Mouse (Mus musculus) forebrain, embryonic 14.5 days (tissue): ENCODE measurements around the gene Zbtb8b. TPM values are rescaled to one million over a fixed set of nuclear protein-coding genes. Genes with fewer than 3 reads are reported as not detected.
"Not testable (repeated sequence)": the region's sequence is repeated elsewhere in the genome, so short reads cannot be mapped to it uniquely, and the experiment has no call there.

Experiments
- ATAC-seq: fragments of 200-750 bp; cut with Nextera tagmentation; 2 replicates; pipeline ENCODE4 v1.8.0; 2017; ENCODE audit warnings: mild to moderate bottlenecking, moderate library complexity
- DNase-seq: peaks from one replicate; pipeline ENCODE4 v3.0.0-alpha.2; 2015; ENCODE audit warnings: low spot score
- H3K27ac ChIP-seq: fragments of 300-500 bp; sonication (generic); 2 replicates; pipeline ENCODE4 v1.5.1; 2014; ENCODE audit warnings: low read depth, mild to moderate bottlenecking, control low read depth, low read length, moderate library complexity
- H3K27me3 ChIP-seq: fragments of 300-500 bp; sonication (generic); replicated peaks from 2 replicates; pipeline ENCODE4 v1.6.1; 2014; ENCODE audit warnings: low read length, control low read depth, mixed read lengths; ENCODE audit not compliant: control insufficient read depth, insufficient read depth
- H3K36me3 ChIP-seq: fragments of 300-500 bp; sonication (generic); 2 replicates; pipeline ENCODE4 v1.6.1; 2014; ENCODE audit warnings: low read length, control low read depth; ENCODE audit not compliant: control insufficient read depth, insufficient read depth
- H3K4me1 ChIP-seq: fragments of 300-500 bp; sonication (generic); 2 replicates; pipeline ENCODE4 v1.6.1; 2014; ENCODE audit warnings: antibody characterized with exemption, low read length, control low read depth; ENCODE audit not compliant: control insufficient read depth, insufficient read depth
- H3K4me2 ChIP-seq: fragments of 300-500 bp; sonication (generic); 2 replicates; pipeline ENCODE4 v1.6.1; 2014; ENCODE audit warnings: mild to moderate bottlenecking, control low read depth, low read length
- H3K4me3 ChIP-seq: fragments of 300-500 bp; sonication (generic); 2 replicates; pipeline ENCODE4 v1.5.1; 2014; ENCODE audit warnings: low read depth, low read length, control low read depth
- H3K9ac ChIP-seq: fragments of 300-500 bp; sonication (generic); 2 replicates; pipeline ENCODE4 v1.6.1; 2014; ENCODE audit warnings: mild to moderate bottlenecking, low read length, control low read depth, moderate library complexity
- H3K9me3 ChIP-seq: fragments of 300-500 bp; sonication (generic); replicated peaks from 2 replicates; pipeline ENCODE4 v1.6.1; 2016; ENCODE audit warnings: low read length, control low read depth, mixed read lengths; ENCODE audit not compliant: control insufficient read depth
- WGBS: fragments of 180-500 bp; shearing (Covaris S2); extraction: QIAGEN DNeasy Blood & Tissue Kit; methylation state at CpG from one replicate; pipeline ENCODE4 v1.1.7; 2014; 5-methylcytosine and 5-hydroxymethylcytosine counted together
- polyA plus RNA-seq: library from polyadenylated mRNA; unstranded; fragments of >200 nt; fragmentation: Nextera tagmentation; extraction: Ambion mirVana; gene quantifications from 2 replicates; pipeline ENCODE4 v1.2.1, GENCODE M21; 2014

Gene Zbtb8b
- polyA plus RNA-seq, 1 experiment from 2014 or later, result 6.5 TPM

- Histone ChIP-seq H3K4me2 (no peak overlapping the region), H3K9ac (no peak overlapping the region), H3K4me3 (no peak overlapping the region), H3K36me3 (no peaks in the 10 kb centered on the region), H3K27me3 (no peaks in the 10 kb centered on the region; the same call in 1 of the 2 replicates), H3K4me1 (no peaks in the 10 kb centered on the region), H3K27ac (no peak overlapping the region), H3K9me3 (no peaks in the 10 kb centered on the region)
- DNase-seq (no peak), ATAC-seq (no peak)
- 86% methylated on average over 8 of the region's 8 CpGs for WGBS
Observed at GRCm38 (mm10) chr4:129447360-129447759, 6.7 kb upstream of the Zbtb8b start.

GRCm38 (mm10) chr4:129441145-129441544 lies 492 bp upstream of the Zbtb8b start:
- ATAC-seq (no peak), DNase-seq (no peak)
- Histone ChIP-seq H3K36me3 (no peaks in the 10 kb centered on the region), H3K27ac (no peak overlapping the region), H3K4me2 (peak overlapping the region; percentile 59), H3K27me3 (peaks cover 23% of the 10 kb centered on the region), H3K9me3 (no peaks in the 10 kb centered on the region), H3K4me1 (0 out of 2 replicates have a peak, but pooled peaks cover 3% of the 10 kb centered on the region), H3K4me3 (peak overlapping the region; percentile 42; the same call in 1 of the 2 replicates), H3K9ac (no peak overlapping the region)
- WGBS, result 28% methylated on average over 6 of the region's 6 CpGs

GRCm38 (mm10) chr4:129418321-129418720 lies 22.3 kb downstream of the Zbtb8b start:
- H3K9me3 ChIP-seq, result no peaks in the 10 kb centered on the region
- ATAC-seq (no peak), DNase-seq (no peak)
- H3K4me1 ChIP-seq, result no peaks in the 10 kb centered on the region
- H3K27ac ChIP-seq, result no peak overlapping the region
- WGBS, result 78% methylated on average over 5 of the region's 5 CpGs
- H3K27me3 ChIP-seq, result no peaks in the 10 kb centered on the region
- H3K4me2 ChIP-seq, result no peak overlapping the region
- no peaks in the 10 kb centered on the region for H3K36me3 ChIP-seq
- no peak overlapping the region for H3K9ac ChIP-seq
- H3K4me3 ChIP-seq, result no peak overlapping the region

- H3K27ac ChIP-seq, result no peak overlapping the region
- WGBS, result 88% methylated on average over 5 of the region's 5 CpGs
- ATAC-seq, result no peak
Observed at GRCm38 (mm10) chr4:129416478-129416877, 24.2 kb downstream of the Zbtb8b start.

GRCm38 (mm10) chr4:129415892-129416291 lies 24.8 kb downstream of the Zbtb8b start:
- DNase-seq (no peak), ATAC-seq (no peak)
- H3K4me2 ChIP-seq, result no peak overlapping the region
- H3K4me1 ChIP-seq, result no peaks in the 10 kb centered on the region
- H3K4me3 ChIP-seq, result no peak overlapping the region
- H3K9ac ChIP-seq, result no peak overlapping the region
- no peaks in the 10 kb centered on the region for H3K9me3 ChIP-seq
- H3K27me3 ChIP-seq, result no peaks in the 10 kb centered on the region
- 93% methylated on average over 5 of the region's 5 CpGs for WGBS
- no peaks in the 10 kb centered on the region for H3K36me3 ChIP-seq
- H3K27ac ChIP-seq, result no peak overlapping the region

More at GRCm38 (mm10) chr4:129416478-129416877, 24.2 kb downstream of the Zbtb8b start:
- H3K9me3 ChIP-seq, result no peaks in the 10 kb centered on the region
- H3K36me3 ChIP-seq, result no peaks in the 10 kb centered on the region
- H3K4me3 ChIP-seq, result no peak overlapping the region
- H3K9ac ChIP-seq, result no peak overlapping the region
- DNase-seq, result no peak
- no peaks in the 10 kb centered on the region for H3K27me3 ChIP-seq
- no peak overlapping the region for H3K4me2 ChIP-seq
- no peaks in the 10 kb centered on the region for H3K4me1 ChIP-seq

GRCm38 (mm10) chr4:129410991-129411390 lies 29.7 kb downstream of the Zbtb8b start:
- Histone ChIP-seq H3K9ac (no peak overlapping the region), H3K4me2 (no peak overlapping the region), H3K9me3 (no peaks in the 10 kb centered on the region), H3K4me3 (no peak overlapping the region), H3K27ac (no peak overlapping the region), H3K36me3 (no peaks in the 10 kb centered on the region), H3K4me1 (no peaks in the 10 kb centered on the region), H3K27me3 (no peaks in the 10 kb centered on the region)
- DNase-seq (no peak), ATAC-seq (no peak)

GRCm38 (mm10) chr4:129410532-129410931 lies 30.1 kb downstream of the Zbtb8b start:
- not testable (repeated sequence) for ATAC-seq, DNase-seq, H3K9me3 ChIP-seq, H3K36me3 ChIP-seq, H3K9ac ChIP-seq, H3K4me3 ChIP-seq, H3K4me2 ChIP-seq, H3K27me3 ChIP-seq, H3K27ac ChIP-seq, H3K4me1 ChIP-seq
- 90% methylated on average over 3 of the region's 3 CpGs for WGBS

- Histone ChIP-seq H3K27me3 (0 out of 2 replicates have a peak, but pooled peaks cover 2% of the 10 kb centered on the region), H3K9ac (peak overlapping the region; percentile 59), H3K4me1 (no peaks in the 10 kb centered on the region), H3K4me2 (peak overlapping the region; percentile 50), H3K27ac (no peak overlapping the region), H3K9me3 (no peaks in the 10 kb centered on the region), H3K4me3 (peak overlapping the region; percentile 31), H3K36me3 (no peaks in the 10 kb centered on the region)
- DNase-seq (peak; percentile 56), ATAC-seq (0 out of 2 replicates have a peak, but pooled peaks have one; percentile 37)
- 4% methylated on average over 25 of the region's 25 CpGs for WGBS
Observed at GRCm38 (mm10) chr4:129406447-129406846, 34.2 kb downstream of the Zbtb8b start.

- no peak overlapping the region for H3K9ac ChIP-seq
- no peaks in the 10 kb centered on the region for H3K4me1 ChIP-seq
- WGBS, result 79% methylated on average over 4 of the region's 4 CpGs
- H3K27me3 ChIP-seq, result no peaks in the 10 kb centered on the region
- H3K36me3 ChIP-seq, result no peaks in the 10 kb centered on the region
- ATAC-seq (no peak), DNase-seq (no peak)
- no peak overlapping the region for H3K4me3 ChIP-seq
- no peaks in the 10 kb centered on the region for H3K9me3 ChIP-seq
- no peak overlapping the region for H3K27ac ChIP-seq
- no peak overlapping the region for H3K4me2 ChIP-seq
Observed at GRCm38 (mm10) chr4:129399813-129400212, 40.8 kb downstream of the Zbtb8b start.
